ENCODE assay signal across 8 mouse cellular contexts in the genomic region with DNA sequence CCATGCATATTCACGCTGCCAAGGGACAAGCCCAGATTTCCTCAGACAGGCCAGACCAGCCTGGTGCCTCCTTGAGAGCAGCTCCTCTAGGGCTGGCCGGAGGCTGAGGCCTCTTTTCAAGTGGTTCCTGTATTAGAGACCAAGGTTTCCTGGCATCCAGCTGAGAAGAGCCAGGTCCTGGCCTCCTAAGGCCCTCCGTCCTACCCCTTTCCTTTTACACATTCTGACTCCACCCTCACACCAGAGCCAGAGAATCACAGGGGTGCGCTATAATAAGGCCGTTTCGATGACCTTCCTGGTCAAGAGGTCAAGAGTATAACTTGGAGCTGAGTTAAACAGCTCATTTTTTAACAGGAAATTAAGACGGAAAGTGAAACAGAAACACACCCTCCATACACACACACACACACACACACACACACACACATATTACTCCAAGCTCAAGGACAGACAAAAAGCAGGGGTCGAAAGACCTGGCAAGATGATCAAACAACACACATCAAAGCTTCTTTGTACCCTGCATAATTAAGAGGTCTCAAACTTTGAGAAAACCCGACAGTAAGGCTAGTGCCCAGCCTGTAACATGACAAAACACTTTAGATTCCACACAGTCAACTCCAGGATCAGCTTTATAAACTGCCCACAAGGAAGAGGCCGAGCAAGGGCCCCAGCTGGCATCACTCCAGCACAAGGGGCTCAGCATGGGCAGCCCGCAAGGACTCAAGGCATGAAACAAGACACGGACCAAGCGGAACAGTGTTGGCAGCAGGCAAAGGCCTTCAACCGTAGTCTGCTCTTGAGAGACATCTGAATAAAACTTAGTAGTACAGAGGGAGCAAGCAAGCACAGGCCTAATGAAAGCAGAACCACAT. TPM values are rescaled to one million over a fixed set of nuclear protein-coding genes. Genes with fewer than 3 reads are reported as not detected.
DNase-seq lines count a peak whose midpoint lies in the region; ATAC-seq lines count a peak whose summit lies in the region.
"Not testable (repeated sequence)": the region's sequence is repeated elsewhere in the genome, so short reads cannot be mapped to it uniquely, and the experiment has no call there.
"Had no signal": no experiment of that assay in that cellular context is flagged by ENCODE, and none has a peak within 500 bp of the region (broad histone marks: within the 10 kb centered on the region; RNA-seq: fewer than 3 reads in every experiment).

No protein-coding gene starts in this region.

- ATAC-seq in forebrain, embryonic 14.5 days; heart, embryonic 14.5 days (ENCODE audit: insufficient number of reproducible peaks, insufficient read depth, low FRiP score, low read depth): not testable (repeated sequence)

- H3K4me3 ChIP-seq in forebrain, embryonic 14.5 days (ENCODE audit: low read depth, low read length); heart, embryonic 14.5 days (ENCODE audit: control insufficient read depth in 1 of 2, insufficient read depth in 1 of 2, low read depth in 1 of 2, low read length in 2 of 2): not testable (repeated sequence)

- H3K27ac ChIP-seq in forebrain, embryonic 14.5 days (ENCODE audit: low read depth, low read length) = not testable (repeated sequence)
- peak overlapping the region; percentile 42 to 57; a peak in 3 of 4 replicates for H3K27ac ChIP-seq in heart, embryonic 14.5 days (replicated peaks in 1 of 2; ENCODE audit: control insufficient read depth in 1 of 2, insufficient read depth in 1 of 2, low read depth in 2 of 2, low read length in 2 of 2)

- peak; percentile 72 for DNase-seq in adrenal gland, adult 2 months
- DNase-seq in forebrain, embryonic 14.5 days (ENCODE audit: low spot score) = peak; percentile 5
- DNase-seq in kidney, adult 11 months = peak; percentile 77
- peak; percentile 33 to 39 for DNase-seq in kidney, postnatal 4 days
- DNase-seq in lung, postnatal 10 days = peak; percentile 46
- peak; percentile 22 to 54 for DNase-seq in natural killer cell, adult 2 months (ENCODE audit: low spot score in 2 of 2)

- 42% methylated on average over 12 of the region's 14 CpGs for WGBS in forebrain, embryonic 14.5 days
- 29% methylated on average over 10 of the region's 14 CpGs for WGBS in heart, embryonic 14.5 days

- H3K4me2 ChIP-seq in forebrain, embryonic 14.5 days (ENCODE audit: low read length); heart, embryonic 14.5 days (ENCODE audit: low read length): not testable (repeated sequence)

- H3K9ac ChIP-seq in forebrain, embryonic 14.5 days (ENCODE audit: low read length); heart, embryonic 14.5 days (ENCODE audit: low read length): not testable (repeated sequence)

- not testable (repeated sequence) for H3K4me1 ChIP-seq in forebrain, embryonic 14.5 days (ENCODE audit: control insufficient read depth, insufficient read depth, low read length); heart, embryonic 14.5 days (ENCODE audit: control insufficient read depth in 2 of 2, insufficient read depth in 2 of 2, low read length in 2 of 2)

- H3K9me3 ChIP-seq in forebrain, embryonic 14.5 days (replicated peaks; ENCODE audit: control insufficient read depth, low read length); heart, embryonic 14.5 days (ENCODE audit: control insufficient read depth, low read length): not testable (repeated sequence)

- H3K27me3 ChIP-seq in forebrain, embryonic 14.5 days (replicated peaks; ENCODE audit: control insufficient read depth, insufficient read depth, low read length); heart, embryonic 14.5 days (ENCODE audit: control insufficient read depth, insufficient read depth, low read length): not testable (repeated sequence)

- H3K36me3 ChIP-seq in forebrain, embryonic 14.5 days (ENCODE audit: control insufficient read depth, insufficient read depth, low read length); heart, embryonic 14.5 days (ENCODE audit: control insufficient read depth, insufficient read depth, low read length): not testable (repeated sequence)

RNA-seq across cellular contexts. Expression of gene Gm49673, which starts 3.5 kb away (rescaled TPM):
- not detected for total RNA-seq in adrenal gland, adult 2 months (2021)
- 2.5 and 16.1 TPM in 2 replicates for polyA plus RNA-seq in adrenal gland, adult 2 months (2012; rRNA removed)
- polyA plus RNA-seq in forebrain, embryonic 14.5 days (2014; fragmentation: Nextera tagmentation; extraction: Ambion mirVana) = 0.22 TPM in 1 of 2 replicates, not detected in the other
- not detected in 2 replicates for polyA plus RNA-seq in heart, embryonic 14.5 days (2014; fragmentation: Nextera tagmentation; extraction: Ambion mirVana)
- total RNA-seq: G1E had no signal
- polyA plus RNA-seq: G1E had no signal

RNA-seq across cellular contexts. Expression of gene Rnaset2a, which starts 3.9 kb away (rescaled TPM):
- 10 to 100 TPM; 29.2 to 62.6 TPM for total RNA-seq in adrenal gland, adult 2 months (2021)
- 54.9 and 82.3 TPM in 2 replicates for polyA plus RNA-seq in adrenal gland, adult 2 months (2012; rRNA removed)
- 15.0 and 15.3 TPM in 2 replicates for polyA plus RNA-seq in forebrain, embryonic 14.5 days (2014; fragmentation: Nextera tagmentation; extraction: Ambion mirVana)
- 39.7 and 43.1 TPM in 2 replicates for polyA plus RNA-seq in heart, embryonic 14.5 days (2014; fragmentation: Nextera tagmentation; extraction: Ambion mirVana)

RNA-seq across cellular contexts. Expression of gene Fgfr1op, which starts 21.3 kb away (rescaled TPM):
- 10 to 100 TPM; 16.6 to 21.4 TPM for total RNA-seq in adrenal gland, adult 2 months (2021)
- polyA plus RNA-seq in adrenal gland, adult 2 months (2012; rRNA removed) = 0.42 and 0.43 TPM in 2 replicates
- 28.3 and 35.8 TPM in 2 replicates for polyA plus RNA-seq in forebrain, embryonic 14.5 days (2014; fragmentation: Nextera tagmentation; extraction: Ambion mirVana)
- 24.4 and 27.2 TPM in 2 replicates for polyA plus RNA-seq in heart, embryonic 14.5 days (2014; fragmentation: Nextera tagmentation; extraction: Ambion mirVana)

Comparison
In these comparisons a context has a peak if more than half of its experiments do, and no peak if none do; other contexts are left out.
1. DNase-seq: peak in every context shown above with its lines; median percentile 77 in kidney, adult 11 months; 72 in adrenal gland, adult 2 months; 46 in lung, postnatal 10 days; 38 in natural killer cell, adult 2 months; 36 in kidney, postnatal 4 days; 5 in forebrain, embryonic 14.5 days.
2. RNA of gene Fgfr1op, which starts 21.3 kb away (polyA plus RNA-seq): 28.3 to 35.8 TPM in forebrain, embryonic 14.5 days and 24.4 to 27.2 TPM in heart, embryonic 14.5 days; 0.42 to 0.43 TPM in adrenal gland, adult 2 months; every median in the first group is over 10 times any median in the second.